Mouse (Mus musculus) G1E (cell line): Measurements from ENCODE around the gene Slc43a1. TPM values are rescaled to one million over a fixed set of nuclear protein-coding genes. Genes with fewer than 3 reads are reported as not detected.

ENCODE experiments used
- ATAC-seq: 2 replicates; pipeline ENCODE4 v1.8.0; 2016; ENCODE audit warnings: mild to moderate bottlenecking; ENCODE audit not compliant: insufficient number of reproducible peaks, poor library complexity, low FRiP score, severe bottlenecking; ENCODE audit errors: extremely low read depth
- DNase-seq: peaks from one replicate; pipeline ENCODE4 v3.0.0; 2012; ENCODE audit warnings: low spot score
- H3K27me3 ChIP-seq: 2 replicates; pipeline ENCODE4 v1.6.1; 2012; ENCODE audit warnings: mild to moderate bottlenecking, low read length, inconsistent platforms; ENCODE audit not compliant: insufficient read depth
- H3K36me3 ChIP-seq: replicated peaks from 2 replicates; pipeline ENCODE3; 2012; ENCODE audit warnings: mild to moderate bottlenecking, inconsistent platforms
- H3K4me1 ChIP-seq: 2 replicates; pipeline ENCODE4 v1.6.1; 2012; ENCODE audit warnings: low read depth, low read length, inconsistent platforms, mixed read lengths; ENCODE audit not compliant: insufficient read depth
- H3K4me3 ChIP-seq: 2 replicates; pipeline ENCODE4 v1.5.1; 2012; ENCODE audit warnings: low read depth, mild to moderate bottlenecking, inconsistent platforms, low read length, moderate library complexity, mixed read lengths
- H3K9me3 ChIP-seq: replicated peaks from 2 replicates; pipeline ENCODE4 v1.6.1; 2012; ENCODE audit warnings: inconsistent platforms
- CTCF ChIP-seq: IDR thresholded peaks from 2 replicates; pipeline ENCODE4 v1.5.1; 2012; ENCODE audit warnings: low read depth, low read length, inconsistent platforms, mixed read lengths
- GATA1 ChIP-seq: IDR thresholded peaks from 2 replicates; pipeline ENCODE4 v1.6.1; 2012; ENCODE audit warnings: borderline replicate concordance, low read length, inconsistent platforms, mixed read lengths
- GATA2 ChIP-seq: IDR thresholded peaks from 2 replicates; pipeline ENCODE4 v1.6.1; 2012; ENCODE audit warnings: low read depth, low read length, inconsistent platforms, borderline replicate concordance
- POLR2AphosphoS5 ChIP-seq: IDR thresholded peaks from 2 replicates; pipeline ENCODE4 v1.6.1; 2012; ENCODE audit warnings: low read depth, low read length, inconsistent platforms; ENCODE audit not compliant: insufficient replicate concordance
- TAL1 ChIP-seq: conservative IDR thresholded peaks from 2 replicates; pipeline ENCODE4 v1.6.1; 2012; ENCODE audit warnings: low read depth, low read length, inconsistent platforms, mixed read lengths
- polyA plus RNA-seq: library from polyadenylated mRNA; stranded (reverse); fragments of >175 nt; gene quantifications from 2 replicates; pipeline ENCODE4 v1.2.3, GENCODE M21; 2012
- total RNA-seq, 2 experiments: library from RNA; stranded (forward) in 1 of 2; stranded (reverse) in 1 of 2; fragments of 200-1000 nt in 1 of 2; fragments of >200 nt in 1 of 2; fragmentation: Nextera tagmentation in 1 of 2; gene quantifications; 2 replicates each; pipeline ENCODE4 v1.2.3; 2014 to 2017

The Slc43a1 gene
- total and polyA plus RNA-seq, 3 experiments, result 0.05 to 62.5 TPM; not detected in 1

- Histone ChIP-seq H3K27me3 (peaks cover 79% of the 10 kb centered on the region), H3K9me3 (no peaks in the 10 kb centered on the region), H3K36me3 (no peaks in the 10 kb centered on the region), H3K4me3 (no peak overlapping the region), H3K4me1 (peaks cover 9% of the 10 kb centered on the region)
- no peak for TF ChIP-seq GATA1
- TF ChIP-seq CTCF, result no peak
- no peak for TF ChIP-seq TAL1
- no peak for TF ChIP-seq POLR2AphosphoS5
- no peak for TF ChIP-seq GATA2
- no peak for DNase-seq
- no peak for ATAC-seq
These were observed 23.6 kb downstream of the Slc43a1 start for GRCm38 (mm10) chr2:84862231-84862630.

GRCm38 (mm10) chr2:84865616-84866571 lies 27.2 kb downstream of the Slc43a1 start:
- Histone ChIP-seq H3K9me3 (no peaks in the 10 kb centered on the region), H3K27me3 (peaks cover 70% of the 10 kb centered on the region), H3K36me3 (no peaks in the 10 kb centered on the region), H3K4me1 (peaks cover 16% of the 10 kb centered on the region), H3K4me3 (no peak overlapping the region)
- TF ChIP-seq CTCF (peak; percentile 47), POLR2AphosphoS5 (no peak), GATA1 (no peak), GATA2 (no peak), TAL1 (no peak)
- ATAC-seq (no peak), DNase-seq (no peak)

GRCm38 (mm10) chr2:84868521-84868943 lies 29.9 kb downstream of the Slc43a1 start:
- peak; percentile 68 for DNase-seq
- Histone ChIP-seq H3K36me3 (no peaks in the 10 kb centered on the region), H3K27me3 (peaks cover 63% of the 10 kb centered on the region), H3K4me1 (peaks cover 16% of the 10 kb centered on the region), H3K4me3 (no peak overlapping the region), H3K9me3 (peaks cover 12% of the 10 kb centered on the region)
- peak; percentile 76 for ATAC-seq
- peak; percentile 91 for TF ChIP-seq CTCF
- TF ChIP-seq TAL1, result no peak
- TF ChIP-seq GATA1, result no peak
- TF ChIP-seq POLR2AphosphoS5, result no peak
- no peak for TF ChIP-seq GATA2

GRCm38 (mm10) chr2:84868977-84869376 lies 30.3 kb downstream of the Slc43a1 start:
- Histone ChIP-seq H3K36me3 (no peaks in the 10 kb centered on the region), H3K27me3 (peaks cover 61% of the 10 kb centered on the region), H3K4me3 (no peak overlapping the region), H3K9me3 (peaks cover 12% of the 10 kb centered on the region), H3K4me1 (peaks cover 16% of the 10 kb centered on the region)
- TF ChIP-seq POLR2AphosphoS5, result no peak
- no peak for TF ChIP-seq TAL1
- ATAC-seq (no peak; the same call in 1 of the 2 replicates), DNase-seq (no peak)

GRCm38 (mm10) chr2:84870623-84871160 lies 32.0 kb downstream of the Slc43a1 start:
- ATAC-seq, result no peak
- peaks cover 15% of the 10 kb centered on the region for H3K4me1 ChIP-seq

GRCm38 (mm10) chr2:84872105-84872716 lies 33.6 kb downstream of the Slc43a1 start:
- H3K27me3 ChIP-seq, result peaks cover 54% of the 10 kb centered on the region
- peaks cover 8% of the 10 kb centered on the region for H3K4me1 ChIP-seq
- H3K4me3 ChIP-seq, result no peak overlapping the region; the same call in 1 of the 2 replicates
- no peak for DNase-seq
- ATAC-seq, result no peak
- TF ChIP-seq CTCF (no peak), GATA2 (no peak), TAL1 (no peak), POLR2AphosphoS5 (no peak), GATA1 (no peak)
- peaks cover 12% of the 10 kb centered on the region for H3K9me3 ChIP-seq
- H3K36me3 ChIP-seq, result no peaks in the 10 kb centered on the region

More at GRCm38 (mm10) chr2:84870623-84871160, 32.0 kb downstream of the Slc43a1 start:
- no peak for TF ChIP-seq GATA2
- TF ChIP-seq CTCF, result no peak
- no peak for TF ChIP-seq GATA1
- TF ChIP-seq POLR2AphosphoS5, result no peak
- no peak for TF ChIP-seq TAL1
- DNase-seq, result no peak
- Histone ChIP-seq H3K36me3 (no peaks in the 10 kb centered on the region), H3K4me3 (no peak overlapping the region), H3K27me3 (peaks cover 54% of the 10 kb centered on the region), H3K9me3 (peaks cover 12% of the 10 kb centered on the region)
